Mouse (Mus musculus) G1E-ER4 (cell line): ENCODE data around the gene Ube2v1. TPM values are rescaled to one million over a fixed set of nuclear protein-coding genes. Genes with fewer than 3 reads are reported as not detected.

Source experiments
- GATA1 ChIP-seq: IDR thresholded peaks from one replicate; pipeline ENCODE4 v1.8.0; 2012; ENCODE audit warnings: low read length, inconsistent platforms
- polyA plus RNA-seq: library from polyadenylated mRNA; stranded (reverse); fragments of >175 nt; gene quantifications from 2 replicates; pipeline ENCODE4 v1.2.3, GENCODE M21; 2012

The Ube2v1 gene
- polyA plus RNA-seq, 1 experiment: 271 TPM

- TF ChIP-seq GATA1: no peak
Observed at GRCm38 (mm10) chr2:167611287-167611686, 20.6 kb downstream of the Ube2v1 start.

GRCm38 (mm10) chr2:167606745-167607123 lies 25.2 kb downstream of the Ube2v1 start:
- no peak for TF ChIP-seq GATA1

GRCm38 (mm10) chr2:167605817-167606744 lies 25.8 kb downstream of the Ube2v1 start:
- no peak for TF ChIP-seq GATA1

- TF ChIP-seq GATA1: no peak
Observed at GRCm38 (mm10) chr2:167605178-167605794, 26.6 kb downstream of the Ube2v1 start.

- no peak for TF ChIP-seq GATA1
Observed at GRCm38 (mm10) chr2:167602978-167603377, 28.9 kb downstream of the Ube2v1 start.

GRCm38 (mm10) chr2:167602364-167602763 lies 29.5 kb downstream of the Ube2v1 start:
- no peak for TF ChIP-seq GATA1

GRCm38 (mm10) chr2:167600481-167600995 lies 31.4 kb downstream of the Ube2v1 start:
- TF ChIP-seq GATA1: no peak

- TF ChIP-seq GATA1: no peak
Observed at GRCm38 (mm10) chr2:167599917-167600316, 32.0 kb downstream of the Ube2v1 start.

GRCm38 (mm10) chr2:167599195-167599594 lies 32.7 kb downstream of the Ube2v1 start:
- TF ChIP-seq GATA1: no peak

- TF ChIP-seq GATA1: no peak
Observed at GRCm38 (mm10) chr2:167597492-167598186, 34.3 kb downstream of the Ube2v1 start.

GRCm38 (mm10) chr2:167596726-167597491 lies 35.0 kb downstream of the Ube2v1 start:
- no peak for TF ChIP-seq GATA1

GRCm38 (mm10) chr2:167596262-167596661 lies 35.6 kb downstream of the Ube2v1 start:
- no peak for TF ChIP-seq GATA1

GRCm38 (mm10) chr2:167595761-167596171 lies 36.1 kb downstream of the Ube2v1 start:
- no peak for TF ChIP-seq GATA1

- TF ChIP-seq GATA1: no peak
Observed at GRCm38 (mm10) chr2:167594444-167594934, 37.4 kb downstream of the Ube2v1 start.
